Mouse (Mus musculus): ENCODE measurements around the gene Galns. TPM values are rescaled to one million over a fixed set of nuclear protein-coding genes. Genes with fewer than 3 reads are reported as not detected.
"Not testable (repeated sequence)": the region's sequence is repeated elsewhere in the genome, so short reads cannot be mapped to it uniquely, and the experiment has no call there.

Galns gene
- polyA plus RNA-seq, 1 experiment from 2014 or later = 12.3 TPM

DNA sequence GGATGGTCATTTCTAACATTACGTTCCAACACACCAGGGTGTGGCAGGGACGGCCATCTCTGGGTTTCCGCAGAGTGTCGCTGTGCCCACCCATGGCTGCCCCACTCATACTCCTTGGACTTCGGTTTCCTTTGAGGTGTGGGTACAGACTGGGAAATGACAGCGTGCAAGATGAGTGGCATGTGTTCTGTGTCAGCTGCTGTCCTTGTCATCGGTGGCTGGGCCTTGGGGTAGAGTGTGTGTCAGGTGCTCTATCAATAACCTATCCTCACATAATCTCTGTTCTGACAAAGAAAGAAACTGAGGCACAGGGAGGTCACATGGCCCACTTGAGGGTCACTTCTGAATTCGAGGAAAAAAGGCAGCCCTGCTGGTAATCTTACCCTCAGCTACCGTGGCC is 26.0 kb upstream of the Galns start:
- Histone ChIP-seq H3K27ac (ENCODE audit: low read depth, low read length) (no peak overlapping the region), H3K4me2 (no peak overlapping the region), H3K27me3 (ENCODE audit: control insufficient read depth, insufficient read depth, low read length) (no peaks in the 10 kb centered on the region), H3K9me3 (replicated peaks; ENCODE audit: control insufficient read depth, low read length) (no peaks in the 10 kb centered on the region), H3K9ac (ENCODE audit: low read depth, low read length) (no peak overlapping the region), H3K36me3 (ENCODE audit: control insufficient read depth, insufficient read depth, low read length) (no peaks in the 10 kb centered on the region; the same call in 1 of the 2 replicates), H3K4me3 (ENCODE audit: low read depth, low read length) (no peak overlapping the region), H3K4me1 (ENCODE audit: control insufficient read depth, insufficient read depth, low read length) (peaks cover 31% of the 10 kb centered on the region)
- WGBS (ENCODE audit: insufficient replicate concordance) = 82% methylated on average over 9 of the region's 9 CpGs
- ATAC-seq (replicated peaks; ENCODE audit: insufficient number of reproducible peaks, low FRiP score, low TSS enrichment) = no peak

DNA sequence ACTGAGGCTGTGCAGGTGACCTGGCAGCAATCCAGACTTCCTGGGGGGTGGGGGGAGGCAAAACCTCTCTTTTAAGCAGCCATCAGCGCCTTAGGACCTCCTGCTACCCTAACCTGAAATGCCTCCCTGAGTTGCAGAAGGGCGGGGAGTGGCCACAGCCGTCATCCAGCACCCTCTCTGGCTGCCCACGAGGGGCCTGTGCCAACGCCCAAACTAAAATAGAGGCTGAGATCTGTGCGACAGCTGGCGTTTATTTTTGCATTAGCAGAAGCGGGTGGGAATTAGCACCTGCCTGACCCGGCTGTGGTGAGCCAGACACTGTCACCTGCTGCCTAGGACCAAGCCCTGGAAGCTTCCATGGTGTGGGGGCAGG is 25.5 kb upstream of the Galns start:
- no peak overlapping the region for H3K27ac ChIP-seq (ENCODE audit: low read depth, low read length)
- H3K27me3 ChIP-seq (ENCODE audit: control insufficient read depth, insufficient read depth, low read length) = no peaks in the 10 kb centered on the region
- WGBS (ENCODE audit: insufficient replicate concordance) = 52% methylated on average over 9 of the region's 9 CpGs
- no peaks in the 10 kb centered on the region; the same call in 1 of the 2 replicates for H3K36me3 ChIP-seq (ENCODE audit: control insufficient read depth, insufficient read depth, low read length)
- H3K4me2 ChIP-seq = no peak overlapping the region
- H3K4me1 ChIP-seq (ENCODE audit: control insufficient read depth, insufficient read depth, low read length) = peaks cover 31% of the 10 kb centered on the region
- no peak for ATAC-seq (replicated peaks; ENCODE audit: insufficient number of reproducible peaks, low FRiP score, low TSS enrichment)
- no peaks in the 10 kb centered on the region for H3K9me3 ChIP-seq (replicated peaks; ENCODE audit: control insufficient read depth, low read length)
- no peak overlapping the region for H3K4me3 ChIP-seq (ENCODE audit: low read depth, low read length)
- H3K9ac ChIP-seq (ENCODE audit: low read depth, low read length) = no peak overlapping the region

DNA sequence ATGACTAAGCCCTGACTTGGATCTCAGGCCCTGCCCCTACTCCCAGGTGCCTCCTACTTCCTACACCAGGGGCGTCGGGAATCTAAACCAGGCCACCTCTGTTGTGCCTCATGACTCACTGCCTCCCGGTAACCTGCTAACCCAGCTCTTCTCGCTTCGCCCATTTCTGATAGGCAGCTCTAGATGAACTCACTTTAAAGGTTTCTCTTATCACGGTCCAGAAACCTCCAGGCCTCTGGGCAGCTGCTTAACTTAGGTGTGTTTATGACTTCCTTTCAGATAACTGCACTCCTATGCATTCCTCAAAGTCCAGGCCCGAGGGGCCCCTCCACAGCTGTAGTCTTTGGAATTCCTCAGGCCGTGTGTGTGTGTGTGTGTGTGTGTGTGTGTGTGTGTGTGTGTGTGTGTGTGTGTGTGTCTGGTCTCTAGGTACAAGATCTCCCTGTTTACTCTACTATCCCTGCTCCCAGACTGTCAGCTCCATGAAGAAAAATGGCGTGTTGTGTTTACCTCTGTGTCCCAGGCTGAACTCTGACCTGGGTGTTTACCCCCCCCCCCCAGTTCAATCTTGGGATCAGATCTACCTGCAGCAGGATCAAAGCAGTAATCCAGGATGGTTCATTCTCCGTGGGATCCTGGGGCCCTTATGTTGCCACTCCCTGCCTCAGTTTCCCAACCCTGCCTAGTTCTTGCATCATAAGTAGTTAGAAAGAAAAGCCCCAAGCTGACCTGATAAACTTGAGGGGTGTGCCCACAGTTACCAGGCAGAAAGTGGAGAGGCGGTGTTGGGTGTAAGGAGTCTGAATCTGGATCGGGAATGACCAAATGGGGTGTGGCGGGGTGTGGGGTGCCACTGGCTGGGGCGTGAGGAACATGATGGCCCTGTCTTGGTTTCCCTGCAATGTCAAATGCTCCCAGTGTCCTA is 24.9 kb upstream of the Galns start:
- Histone ChIP-seq H3K27me3 (ENCODE audit: control insufficient read depth, insufficient read depth, low read length) (no peaks in the 10 kb centered on the region), H3K27ac (ENCODE audit: low read depth, low read length) (no peak overlapping the region; the same call in 1 of the 2 replicates), H3K9ac (ENCODE audit: low read depth, low read length) (no peak overlapping the region), H3K36me3 (ENCODE audit: control insufficient read depth, insufficient read depth, low read length) (no peaks in the 10 kb centered on the region; the same call in 1 of the 2 replicates), H3K4me2 (no peak overlapping the region), H3K4me1 (ENCODE audit: control insufficient read depth, insufficient read depth, low read length) (peaks cover 31% of the 10 kb centered on the region), H3K4me3 (ENCODE audit: low read depth, low read length) (no peak overlapping the region), H3K9me3 (replicated peaks; ENCODE audit: control insufficient read depth, low read length) (no peaks in the 10 kb centered on the region)
- ATAC-seq (replicated peaks; ENCODE audit: insufficient number of reproducible peaks, low FRiP score, low TSS enrichment) = 0 out of 2 replicates have a peak, but pooled peaks have one; percentile 31
- WGBS (ENCODE audit: insufficient replicate concordance) = 34% methylated on average over 14 of the region's 14 CpGs

DNA sequence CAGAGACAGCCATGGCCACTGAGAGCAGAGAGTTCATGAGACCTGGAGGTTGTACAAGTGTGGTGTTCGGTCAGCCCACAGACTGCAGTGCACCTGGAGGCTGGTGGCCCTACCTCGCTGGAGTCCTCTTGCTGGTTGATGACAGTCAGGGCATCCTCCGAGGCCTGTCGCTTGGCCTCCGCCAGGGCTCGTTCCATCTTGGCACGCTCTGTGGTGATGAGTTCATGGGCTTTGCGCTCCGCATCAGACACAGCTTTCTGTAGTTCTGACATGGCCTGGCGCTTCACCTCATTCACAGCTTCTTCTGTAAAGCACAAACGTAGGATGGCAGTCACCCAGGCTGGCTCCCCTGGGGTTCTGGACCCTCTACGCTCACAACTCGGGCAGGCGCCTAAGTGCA is 21.9 kb upstream of the Galns start:
- WGBS (ENCODE audit: insufficient replicate concordance) = 91% methylated on average over 14 of the region's 14 CpGs
- Histone ChIP-seq H3K9me3 (replicated peaks; ENCODE audit: control insufficient read depth, low read length) (no peaks in the 10 kb centered on the region), H3K4me1 (ENCODE audit: control insufficient read depth, insufficient read depth, low read length) (peaks cover 16% of the 10 kb centered on the region), H3K36me3 (ENCODE audit: control insufficient read depth, insufficient read depth, low read length) (no peaks in the 10 kb centered on the region; the same call in 1 of the 2 replicates), H3K4me3 (ENCODE audit: low read depth, low read length) (no peak overlapping the region), H3K9ac (ENCODE audit: low read depth, low read length) (no peak overlapping the region), H3K27ac (ENCODE audit: low read depth, low read length) (no peak overlapping the region), H3K27me3 (ENCODE audit: control insufficient read depth, insufficient read depth, low read length) (no peaks in the 10 kb centered on the region), H3K4me2 (no peak overlapping the region)
- ATAC-seq (replicated peaks; ENCODE audit: insufficient number of reproducible peaks, low FRiP score, low TSS enrichment) = no peak

DNA sequence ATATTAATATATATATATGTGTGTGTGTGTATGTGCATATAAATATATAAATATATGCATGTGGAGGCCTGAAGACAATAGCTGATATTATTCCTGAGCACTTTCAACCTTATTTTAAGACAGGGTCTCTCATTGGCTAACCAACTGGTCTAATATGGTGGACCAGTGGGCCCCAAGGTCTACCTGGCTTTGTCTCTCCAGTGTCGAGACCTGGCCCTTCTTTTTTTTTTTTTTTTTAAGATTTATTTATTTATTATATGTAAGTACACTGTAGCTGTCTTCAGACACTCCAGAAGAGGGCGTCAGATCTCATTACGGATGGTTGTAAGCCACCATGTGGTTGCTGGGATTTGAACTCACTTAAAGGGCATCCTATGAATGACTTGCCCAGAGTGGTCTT is 20.9 kb upstream of the Galns start:
- H3K4me1 ChIP-seq (ENCODE audit: control insufficient read depth, insufficient read depth, low read length) = peaks cover 16% of the 10 kb centered on the region
- not testable (repeated sequence) for H3K27ac ChIP-seq (ENCODE audit: low read depth, low read length); ATAC-seq (replicated peaks; ENCODE audit: insufficient number of reproducible peaks, low FRiP score, low TSS enrichment); H3K9me3 ChIP-seq (replicated peaks; ENCODE audit: control insufficient read depth, low read length); H3K4me3 ChIP-seq (ENCODE audit: low read depth, low read length); H3K4me2 ChIP-seq; H3K36me3 ChIP-seq (ENCODE audit: control insufficient read depth, insufficient read depth, low read length); H3K9ac ChIP-seq (ENCODE audit: low read depth, low read length); H3K27me3 ChIP-seq (ENCODE audit: control insufficient read depth, insufficient read depth, low read length)
- 68% methylated on average over 3 of the region's 3 CpGs for WGBS (ENCODE audit: insufficient replicate concordance)

DNA sequence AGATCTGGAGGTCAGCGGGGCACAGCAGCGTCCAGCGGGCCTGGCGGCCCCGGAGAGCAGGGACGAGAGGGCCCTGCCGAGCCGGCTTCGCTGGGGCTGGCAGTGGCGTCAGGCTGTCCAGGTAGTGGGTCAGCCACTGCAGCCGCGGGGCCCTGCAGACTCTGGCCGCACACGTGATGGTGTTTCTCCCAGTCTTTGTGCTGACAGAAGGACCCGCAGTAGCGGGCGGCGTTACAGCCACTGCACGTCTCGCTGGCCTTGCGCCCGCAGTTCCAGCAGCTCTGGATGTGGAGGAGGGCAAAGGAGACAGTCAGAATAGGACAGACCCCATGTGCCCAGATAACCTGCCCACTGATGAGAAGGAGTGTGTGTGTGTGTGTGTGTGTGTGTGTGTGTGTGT is 19.4 kb upstream of the Galns start:
- H3K36me3 ChIP-seq (ENCODE audit: control insufficient read depth, insufficient read depth, low read length) = no peaks in the 10 kb centered on the region
- peaks cover 5% of the 10 kb centered on the region for H3K4me1 ChIP-seq (ENCODE audit: control insufficient read depth, insufficient read depth, low read length)
- no peak overlapping the region for H3K27ac ChIP-seq (ENCODE audit: low read depth, low read length)
- H3K4me3 ChIP-seq (ENCODE audit: low read depth, low read length) = peak overlapping the region; percentile 21
- peak overlapping the region; percentile 55 for H3K4me2 ChIP-seq
- no peaks in the 10 kb centered on the region for H3K9me3 ChIP-seq (replicated peaks; ENCODE audit: control insufficient read depth, low read length)
- H3K9ac ChIP-seq (ENCODE audit: low read depth, low read length) = peak overlapping the region; percentile 46; the same call in 1 of the 2 replicates
- no peaks in the 10 kb centered on the region for H3K27me3 ChIP-seq (ENCODE audit: control insufficient read depth, insufficient read depth, low read length)
- no peak for ATAC-seq (replicated peaks; ENCODE audit: insufficient number of reproducible peaks, low FRiP score, low TSS enrichment)
- WGBS (ENCODE audit: insufficient replicate concordance) = 44% methylated on average over 20 of the region's 22 CpGs

DNA sequence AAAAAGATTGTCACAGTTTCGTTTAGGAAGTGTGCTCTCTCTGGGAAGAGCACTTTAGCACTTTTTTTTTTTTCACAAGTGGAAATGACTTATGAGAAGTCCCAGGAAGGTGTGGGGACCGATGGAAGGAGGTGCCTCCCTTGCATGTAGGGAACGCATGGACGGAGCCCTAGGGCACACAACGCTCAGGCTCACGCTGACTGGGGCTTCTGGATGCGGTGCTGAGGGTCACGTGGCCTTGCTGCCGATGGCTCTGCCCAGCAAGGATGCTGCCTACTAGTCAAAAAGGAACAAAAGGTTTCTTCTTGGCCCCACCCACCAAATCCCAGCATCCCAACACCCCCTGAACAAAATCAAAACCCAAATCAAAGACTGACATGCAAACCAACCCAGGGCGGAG is 18.1 kb upstream of the Galns start:
- 60% methylated on average over 10 of the region's 10 CpGs for WGBS (ENCODE audit: insufficient replicate concordance)
- no peak for ATAC-seq (replicated peaks; ENCODE audit: insufficient number of reproducible peaks, low FRiP score, low TSS enrichment)
- Histone ChIP-seq H3K4me2 (no peak overlapping the region), H3K36me3 (ENCODE audit: control insufficient read depth, insufficient read depth, low read length) (no peaks in the 10 kb centered on the region), H3K9ac (ENCODE audit: low read depth, low read length) (no peak overlapping the region), H3K27ac (ENCODE audit: low read depth, low read length) (no peak overlapping the region), H3K4me3 (ENCODE audit: low read depth, low read length) (no peak overlapping the region), H3K4me1 (ENCODE audit: control insufficient read depth, insufficient read depth, low read length) (no peaks in the 10 kb centered on the region), H3K9me3 (replicated peaks; ENCODE audit: control insufficient read depth, low read length) (no peaks in the 10 kb centered on the region), H3K27me3 (ENCODE audit: control insufficient read depth, insufficient read depth, low read length) (no peaks in the 10 kb centered on the region)

DNA sequence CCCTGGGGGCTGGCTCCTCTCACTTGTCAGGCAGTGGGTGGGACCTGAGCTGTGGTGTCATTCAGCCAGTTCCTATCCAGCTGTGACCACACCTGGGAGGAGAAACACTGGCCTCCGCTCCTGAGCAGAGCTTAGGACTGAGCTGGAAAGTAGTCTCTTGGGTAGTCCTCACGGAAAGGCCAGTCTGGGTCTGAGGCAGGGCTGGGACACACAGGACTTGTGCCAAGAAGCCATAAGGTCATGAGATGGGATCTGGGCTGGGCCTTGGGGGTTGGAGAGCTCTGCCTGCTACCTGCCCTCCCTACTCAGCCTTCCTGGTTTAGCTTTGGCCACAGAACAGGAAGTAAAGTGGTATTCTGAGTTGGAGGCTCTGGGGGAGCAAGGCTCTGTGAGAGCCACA is 15.6 kb upstream of the Galns start:
- no peak for ATAC-seq (replicated peaks; ENCODE audit: insufficient number of reproducible peaks, low FRiP score, low TSS enrichment)
- Histone ChIP-seq H3K9me3 (replicated peaks; ENCODE audit: control insufficient read depth, low read length) (no peaks in the 10 kb centered on the region), H3K27ac (ENCODE audit: low read depth, low read length) (no peak overlapping the region), H3K4me1 (ENCODE audit: control insufficient read depth, insufficient read depth, low read length) (no peaks in the 10 kb centered on the region), H3K27me3 (ENCODE audit: control insufficient read depth, insufficient read depth, low read length) (no peaks in the 10 kb centered on the region), H3K4me3 (ENCODE audit: low read depth, low read length) (no peak overlapping the region), H3K9ac (ENCODE audit: low read depth, low read length) (no peak overlapping the region), H3K4me2 (no peak overlapping the region), H3K36me3 (ENCODE audit: control insufficient read depth, insufficient read depth, low read length) (no peaks in the 10 kb centered on the region)
- 85% methylated on average over 2 of the region's 2 CpGs for WGBS (ENCODE audit: insufficient replicate concordance)

DNA sequence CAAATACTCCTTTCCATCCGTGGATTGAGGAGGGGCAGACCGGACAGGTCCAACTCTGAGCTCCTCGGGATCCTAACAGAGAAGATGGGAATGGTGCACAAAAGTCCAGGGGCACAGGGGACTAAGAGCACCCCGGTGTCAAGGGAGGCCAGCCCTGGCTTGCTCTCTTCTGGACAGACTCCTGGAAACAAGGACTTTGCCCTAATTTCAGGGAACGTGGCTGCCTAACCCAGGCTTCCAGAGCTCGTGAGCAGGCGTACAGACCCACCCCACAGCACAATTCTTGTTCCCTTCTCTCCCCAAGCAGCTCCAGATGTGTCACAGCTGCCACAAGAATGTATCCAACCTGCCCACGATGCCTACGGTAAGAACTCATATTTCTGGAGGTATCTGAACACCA is 14.5 kb upstream of the Galns start:
- H3K27ac ChIP-seq (ENCODE audit: low read depth, low read length) = no peak overlapping the region
- H3K9me3 ChIP-seq (replicated peaks; ENCODE audit: control insufficient read depth, low read length) = no peaks in the 10 kb centered on the region
- no peak overlapping the region for H3K4me2 ChIP-seq
- H3K36me3 ChIP-seq (ENCODE audit: control insufficient read depth, insufficient read depth, low read length) = no peaks in the 10 kb centered on the region
- H3K4me1 ChIP-seq (ENCODE audit: control insufficient read depth, insufficient read depth, low read length) = no peaks in the 10 kb centered on the region
- ATAC-seq (replicated peaks; ENCODE audit: insufficient number of reproducible peaks, low FRiP score, low TSS enrichment) = no peak
- no peak overlapping the region for H3K9ac ChIP-seq (ENCODE audit: low read depth, low read length)
- 84% methylated on average over 9 of the region's 9 CpGs for WGBS (ENCODE audit: insufficient replicate concordance)
- no peaks in the 10 kb centered on the region; the same call in 1 of the 2 replicates for H3K27me3 ChIP-seq (ENCODE audit: control insufficient read depth, insufficient read depth, low read length)
- H3K4me3 ChIP-seq (ENCODE audit: low read depth, low read length) = no peak overlapping the region
